Mouse (Mus musculus): ENCODE measurements around the gene Arfgef3. TPM values are rescaled to one million over a fixed set of nuclear protein-coding genes. Genes with fewer than 3 reads are reported as not detected.
A peak's percentile ranks its signal among the peaks of the same experiment; 100 is the strongest.

Gene Arfgef3
- polyA plus RNA-seq, 1 experiment from 2014 or later, result 0.16 TPM

- peak overlapping the region; percentile 87 for H3K27ac ChIP-seq
- 8% methylated on average over 13 of the region's 13 CpGs for WGBS
These were observed 198.4 kb downstream of the Arfgef3 start for GRCm38 (mm10) chr10:18545309-18545708.

GRCm38 (mm10) chr10:18536889-18537288, 206.9 kb downstream of the Arfgef3 start:
- Histone ChIP-seq H3K27ac (no peak overlapping the region), H3K36me3 (peaks cover 8% of the 10 kb centered on the region), H3K4me1 (peaks cover 4% of the 10 kb centered on the region; the same call in 1 of the 2 replicates), H3K4me3 (no peak overlapping the region), H3K9me3 (no peaks in the 10 kb centered on the region), H3K27me3 (ENCODE audit: insufficient read depth, poor library complexity, severe bottlenecking) (no peaks in the 10 kb centered on the region)
- 86% methylated on average over 2 of the region's 2 CpGs for WGBS
- DNase-seq (ENCODE audit: low spot score), result no peak

More at GRCm38 (mm10) chr10:18545309-18545708, 198.4 kb downstream of the Arfgef3 start:
- peaks cover 10% of the 10 kb centered on the region; the same call in 1 of the 2 replicates for H3K4me1 ChIP-seq
- H3K27me3 ChIP-seq (ENCODE audit: insufficient read depth, poor library complexity, severe bottlenecking), result no peaks in the 10 kb centered on the region
- H3K36me3 ChIP-seq, result no peaks in the 10 kb centered on the region
- DNase-seq (ENCODE audit: low spot score), result no peak
- peak overlapping the region; percentile 71 for H3K4me3 ChIP-seq
- H3K9me3 ChIP-seq, result no peaks in the 10 kb centered on the region

- WGBS, result 45% methylated on average over 8 of the region's 8 CpGs
- Histone ChIP-seq H3K27ac (no peak overlapping the region), H3K9me3 (no peaks in the 10 kb centered on the region), H3K4me1 (peaks cover 10% of the 10 kb centered on the region), H3K36me3 (peaks cover 16% of the 10 kb centered on the region), H3K4me3 (no peak overlapping the region), H3K27me3 (ENCODE audit: insufficient read depth, poor library complexity, severe bottlenecking) (no peaks in the 10 kb centered on the region)
- DNase-seq (ENCODE audit: low spot score), result no peak
These were observed 211.5 kb downstream of the Arfgef3 start for GRCm38 (mm10) chr10:18532293-18532692.

Other genes with a start within 250 kb of the Arfgef3 start
- 18.6 and 20.2 TPM in 2 replicates for gene Hebp2, start 197.9 kb downstream of the Arfgef3 start, polyA plus RNA-seq (2016; fragmentation: Nextera tagmentation; extraction: Ambion mirVana)
- not detected in 2 replicates for gene Gm4922, start 42.8 kb upstream of the Arfgef3 start, polyA plus RNA-seq (2016; fragmentation: Nextera tagmentation; extraction: Ambion mirVana)
- 51.5 and 89.4 TPM in 2 replicates for gene Perp, start 101.1 kb upstream of the Arfgef3 start, polyA plus RNA-seq (2016; fragmentation: Nextera tagmentation; extraction: Ambion mirVana)

Measured in heart, embryonic 10.5 days (tissue).